In the genomic region with DNA sequence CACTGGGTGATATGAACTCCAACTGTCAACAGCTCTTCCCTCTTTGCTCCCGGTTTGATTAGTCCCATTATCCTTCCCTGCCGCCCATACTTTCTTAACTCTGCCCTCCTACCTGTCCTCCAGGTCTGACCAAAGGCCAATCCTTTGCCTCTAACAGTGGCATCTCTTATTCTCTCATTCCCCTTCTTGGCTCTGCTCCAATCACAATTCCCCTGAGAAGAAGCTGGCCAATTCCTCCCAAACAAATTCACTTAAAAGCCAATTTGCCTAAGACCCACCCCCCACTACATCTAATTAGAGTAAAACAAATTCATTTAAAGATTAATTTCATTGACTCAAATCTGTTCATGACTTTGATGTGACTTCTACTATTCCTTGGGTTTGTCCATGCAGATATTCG, we compare ENCODE assay signal across 23 mouse cellular contexts.
DNase-seq lines count a peak whose midpoint lies in the region; ATAC-seq lines count a peak whose summit lies in the region.
"Had no signal": no experiment of that assay in that cellular context is flagged by ENCODE, and none has a peak within 500 bp of the region (broad histone marks: within the 10 kb centered on the region; RNA-seq: fewer than 3 reads in every experiment).

No protein-coding gene starts in this region.

- H3K27me3 ChIP-seq in kidney, embryonic 14.5 days (ENCODE audit: control insufficient read depth, insufficient read depth, low read length), result no peaks in the 10 kb centered on the region
- peaks cover 11% of the 10 kb centered on the region; the same call in 1 of the 2 replicates for H3K27me3 ChIP-seq in midbrain, embryonic 12.5 days
- no peaks in the 10 kb centered on the region for H3K27me3 ChIP-seq in midbrain, embryonic 13.5 days
- H3K27me3 ChIP-seq: embryonic facial prominence, embryonic 15.5 days; heart, embryonic 12.5 days; hindbrain, embryonic 12.5 days; neural tube, embryonic 15.5 days had no signal

- no peak overlapping the region for H3K9ac ChIP-seq in kidney, embryonic 14.5 days (ENCODE audit: low read depth, low read length)
- no peak overlapping the region for H3K9ac ChIP-seq in midbrain, embryonic 12.5 days (replicated peaks)
- H3K9ac ChIP-seq in midbrain, embryonic 13.5 days (replicated peaks), result no peak overlapping the region
- H3K9ac ChIP-seq: embryonic facial prominence, embryonic 15.5 days; heart, embryonic 12.5 days; hindbrain, embryonic 12.5 days; liver, postnatal 0 days; neural tube, embryonic 15.5 days had no signal

- no peak overlapping the region; the same call in 1 of the 2 replicates for H3K27ac ChIP-seq in kidney, embryonic 14.5 days (ENCODE audit: low read depth, low read length)
- no peak overlapping the region for H3K27ac ChIP-seq in midbrain, embryonic 12.5 days (replicated peaks)
- H3K27ac ChIP-seq in midbrain, embryonic 13.5 days, result no peak overlapping the region
- H3K27ac ChIP-seq: embryonic facial prominence, embryonic 15.5 days; hindbrain, embryonic 12.5 days; neural tube, embryonic 15.5 days had no signal

- H3K4me2 ChIP-seq in kidney, embryonic 14.5 days (replicated peaks; ENCODE audit: low read depth, low read length), result no peak overlapping the region
- no peak overlapping the region for H3K4me2 ChIP-seq in midbrain, embryonic 12.5 days (replicated peaks)
- no peak overlapping the region for H3K4me2 ChIP-seq in midbrain, embryonic 13.5 days (replicated peaks)
- H3K4me2 ChIP-seq: embryonic facial prominence, embryonic 15.5 days; heart, embryonic 12.5 days; hindbrain, embryonic 12.5 days; liver, embryonic 11.5 days; neural tube, embryonic 15.5 days had no signal

- peak; percentile 7 to 24 for DNase-seq in cerebellum, postnatal 14 days
- DNase-seq in cerebellum, adult 8-10 months, result no peak
- peak; percentile 11 for DNase-seq in kidney, adult 18-20 months
- peak; percentile 12 for DNase-seq in kidney, postnatal 14 days
- DNase-seq: cerebellum, adult 2 months; gastrocnemius, postnatal 14 days; heart, adult 18-20 months; liver, postnatal 0 days; right cerebral cortex, adult 18-20 months; right cerebral cortex, postnatal 4 days; thymus, postnatal 25 days had no signal

- no peaks in the 10 kb centered on the region for H3K9me3 ChIP-seq in kidney, embryonic 14.5 days (ENCODE audit: control insufficient read depth, low read length)
- H3K9me3 ChIP-seq in midbrain, embryonic 12.5 days, result no peaks in the 10 kb centered on the region
- no peaks in the 10 kb centered on the region for H3K9me3 ChIP-seq in midbrain, embryonic 13.5 days
- H3K9me3 ChIP-seq: embryonic facial prominence, embryonic 15.5 days; heart, embryonic 12.5 days; hindbrain, embryonic 12.5 days; neural tube, embryonic 15.5 days had no signal

- no peaks in the 10 kb centered on the region for H3K4me1 ChIP-seq in kidney, embryonic 14.5 days (ENCODE audit: control insufficient read depth, insufficient read depth, low read length)
- peaks cover 6% of the 10 kb centered on the region; the same call in 1 of the 2 replicates for H3K4me1 ChIP-seq in midbrain, embryonic 12.5 days
- peaks cover 7% of the 10 kb centered on the region; the same call in 1 of the 2 replicates for H3K4me1 ChIP-seq in midbrain, embryonic 13.5 days (replicated peaks)
- H3K4me1 ChIP-seq: embryonic facial prominence, embryonic 15.5 days; heart, embryonic 12.5 days; hindbrain, embryonic 12.5 days; neural tube, embryonic 15.5 days had no signal

- no peak for ATAC-seq in kidney, embryonic 14.5 days (ENCODE audit: low FRiP score, low TSS enrichment)
- ATAC-seq in midbrain, embryonic 12.5 days (ENCODE audit: low FRiP score, low read depth), result 0 out of 2 replicates have a peak, but pooled peaks have one; percentile 49
- ATAC-seq in midbrain, embryonic 13.5 days, result no peak
- ATAC-seq in frontal cortex, adult (ENCODE audit: low TSS enrichment), result no peak
- ATAC-seq: CD4-positive, CD25-positive, alpha-beta regulatory T cell, adult 4 months; forebrain, embryonic 16.5 days; liver, postnatal 0 days; lung, postnatal 0 days had no signal

- no peaks in the 10 kb centered on the region for H3K36me3 ChIP-seq in kidney, embryonic 14.5 days (ENCODE audit: control insufficient read depth, insufficient read depth, low read length)
- no peaks in the 10 kb centered on the region for H3K36me3 ChIP-seq in midbrain, embryonic 12.5 days
- H3K36me3 ChIP-seq in midbrain, embryonic 13.5 days, result no peaks in the 10 kb centered on the region
- H3K36me3 ChIP-seq: embryonic facial prominence, embryonic 15.5 days; heart, embryonic 12.5 days; hindbrain, embryonic 12.5 days; neural tube, embryonic 15.5 days had no signal

- whole genome bisulfite sequencing in kidney, embryonic 14.5 days, result 60% methylated on average over 3 of the region's 3 CpGs
- 79% methylated on average over 3 of the region's 3 CpGs for WGBS in midbrain, embryonic 12.5 days
- WGBS in midbrain, embryonic 13.5 days, result 72% methylated on average over 3 of the region's 3 CpGs

- H3K4me3 ChIP-seq in kidney, embryonic 14.5 days (ENCODE audit: low read length), result no peak overlapping the region
- H3K4me3 ChIP-seq in midbrain, embryonic 12.5 days, result no peak overlapping the region
- H3K4me3 ChIP-seq in midbrain, embryonic 13.5 days (replicated peaks), result no peak overlapping the region
- H3K4me3 ChIP-seq: embryonic facial prominence, embryonic 15.5 days; heart, embryonic 12.5 days; hindbrain, embryonic 12.5 days; neural tube, embryonic 15.5 days had no signal
